Mouse (Mus musculus) forebrain, embryonic 10.5 days (tissue): ENCODE results near the gene Shld1. TPM values are rescaled to one million over a fixed set of nuclear protein-coding genes. Genes with fewer than 3 reads are reported as not detected.

Source experiments
- DNase-seq: peaks from one replicate; pipeline ENCODE4 v3.0.0-alpha.2; 2017; ENCODE audit warnings: low spot score; ENCODE audit errors: extremely low spot score
- H3K27ac ChIP-seq: fragments of 300-500 bp; sonication (generic); 2 replicates; pipeline ENCODE4 v1.5.1; 2016; ENCODE audit warnings: mild to moderate bottlenecking
- H3K27me3 ChIP-seq: fragments of 300-500 bp; sonication (generic); 2 replicates; pipeline ENCODE4 v1.6.1; 2016; ENCODE audit warnings: mild to moderate bottlenecking; ENCODE audit not compliant: poor library complexity, severe bottlenecking
- H3K36me3 ChIP-seq: fragments of 300-500 bp; sonication (generic); replicated peaks from 2 replicates; pipeline ENCODE4 v1.6.1; 2016; ENCODE audit warnings: mild to moderate bottlenecking, moderate library complexity
- H3K4me1 ChIP-seq: fragments of 300-500 bp; sonication (generic); 2 replicates; pipeline ENCODE4 v1.6.1; 2016
- H3K4me3 ChIP-seq: fragments of 300-500 bp; sonication (generic); 2 replicates; pipeline ENCODE4 v1.5.1; 2016; ENCODE audit warnings: mild to moderate bottlenecking, moderate library complexity
- H3K9me3 ChIP-seq: fragments of 300-500 bp; sonication (generic); 2 replicates; pipeline ENCODE4 v1.6.1; 2016; ENCODE audit warnings: mild to moderate bottlenecking, moderate library complexity
- WGBS: fragments of 180-500 bp; shearing (Covaris S2); methylation state at CpG from one replicate; pipeline ENCODE4 v1.1.7; 2016; 5-methylcytosine and 5-hydroxymethylcytosine counted together
- polyA plus RNA-seq: library from polyadenylated mRNA; unstranded; fragments of >200 nt; fragmentation: Nextera tagmentation; extraction: Ambion mirVana; gene quantifications from 2 replicates; pipeline ENCODE4 v1.2.1, GENCODE M21; 2016

Gene Shld1
- polyA plus RNA-seq, 1 experiment from 2014 or later, result 16.0 TPM

- Histone ChIP-seq H3K27me3 (no peaks in the 10 kb centered on the region), H3K27ac (peak overlapping the region; percentile 72), H3K4me1 (peaks cover 17% of the 10 kb centered on the region), H3K36me3 (no peaks in the 10 kb centered on the region), H3K4me3 (no peak overlapping the region), H3K9me3 (no peaks in the 10 kb centered on the region)
- 52% methylated on average over 8 of the region's 8 CpGs for WGBS
- no peak for DNase-seq
Measured at GRCm38 (mm10) chr2:132741862-132742347, 55.2 kb downstream of the Shld1 start.

- Histone ChIP-seq H3K27me3 (no peaks in the 10 kb centered on the region), H3K4me3 (no peak overlapping the region), H3K9me3 (no peaks in the 10 kb centered on the region), H3K27ac (no peak overlapping the region), H3K36me3 (no peaks in the 10 kb centered on the region), H3K4me1 (peaks cover 12% of the 10 kb centered on the region)
- DNase-seq, result no peak
- 89% methylated on average over 5 of the region's 5 CpGs for WGBS
Measured at GRCm38 (mm10) chr2:132744866-132745265, 58.1 kb downstream of the Shld1 start.

- DNase-seq, result no peak
- WGBS, result 91% methylated on average over 3 of the region's 3 CpGs
- Histone ChIP-seq H3K27me3 (no peaks in the 10 kb centered on the region), H3K36me3 (peaks cover 4% of the 10 kb centered on the region; the same call in 1 of the 2 replicates), H3K9me3 (no peaks in the 10 kb centered on the region), H3K4me3 (no peak overlapping the region), H3K4me1 (peaks cover 19% of the 10 kb centered on the region), H3K27ac (no peak overlapping the region)
Measured at GRCm38 (mm10) chr2:132746108-132746507, 59.4 kb downstream of the Shld1 start.

GRCm38 (mm10) chr2:132750726-132751125 lies 64.0 kb downstream of the Shld1 start:
- Histone ChIP-seq H3K4me1 (peaks cover 23% of the 10 kb centered on the region), H3K9me3 (no peaks in the 10 kb centered on the region)

GRCm38 (mm10) chr2:132751141-132752066 lies 64.7 kb downstream of the Shld1 start:
- WGBS, result 62% methylated on average over 15 of the region's 15 CpGs
- peaks cover 4% of the 10 kb centered on the region; the same call in 1 of the 2 replicates for H3K36me3 ChIP-seq
- DNase-seq, result no peak
- H3K27me3 ChIP-seq, result no peaks in the 10 kb centered on the region
- peak overlapping the region; percentile 77 for H3K27ac ChIP-seq
- no peaks in the 10 kb centered on the region for H3K9me3 ChIP-seq
- H3K4me3 ChIP-seq, result no peak overlapping the region
- H3K4me1 ChIP-seq, result peaks cover 23% of the 10 kb centered on the region

More at GRCm38 (mm10) chr2:132750726-132751125, 64.0 kb downstream of the Shld1 start:
- Histone ChIP-seq H3K27ac (peak overlapping the region; percentile 44; the same call in 1 of the 2 replicates), H3K4me3 (no peak overlapping the region), H3K27me3 (no peaks in the 10 kb centered on the region), H3K36me3 (peaks cover 4% of the 10 kb centered on the region; the same call in 1 of the 2 replicates)
- no peak for DNase-seq

- Histone ChIP-seq H3K4me1 (peaks cover 23% of the 10 kb centered on the region), H3K9me3 (no peaks in the 10 kb centered on the region), H3K36me3 (peaks cover 4% of the 10 kb centered on the region; the same call in 1 of the 2 replicates), H3K27me3 (no peaks in the 10 kb centered on the region), H3K27ac (no peak overlapping the region), H3K4me3 (no peak overlapping the region)
- DNase-seq, result no peak
- 83% methylated on average over 2 of the region's 2 CpGs for WGBS
Measured at GRCm38 (mm10) chr2:132752398-132752797, 65.7 kb downstream of the Shld1 start.

GRCm38 (mm10) chr2:132753137-132753536 lies 66.4 kb downstream of the Shld1 start:
- H3K27ac ChIP-seq, result no peak overlapping the region
- H3K9me3 ChIP-seq, result no peaks in the 10 kb centered on the region
- WGBS, result 85% methylated on average over 3 of the region's 3 CpGs
- H3K4me1 ChIP-seq, result peaks cover 23% of the 10 kb centered on the region
- no peak overlapping the region for H3K4me3 ChIP-seq
- no peak for DNase-seq
- H3K27me3 ChIP-seq, result no peaks in the 10 kb centered on the region
- peaks cover 4% of the 10 kb centered on the region; the same call in 1 of the 2 replicates for H3K36me3 ChIP-seq

GRCm38 (mm10) chr2:132757911-132758310 lies 71.2 kb downstream of the Shld1 start:
- H3K27me3 ChIP-seq, result no peaks in the 10 kb centered on the region
- no peak overlapping the region for H3K4me3 ChIP-seq
- no peaks in the 10 kb centered on the region for H3K36me3 ChIP-seq
- DNase-seq, result no peak
- no peaks in the 10 kb centered on the region for H3K9me3 ChIP-seq
- no peak overlapping the region for H3K27ac ChIP-seq
- no peaks in the 10 kb centered on the region for H3K4me1 ChIP-seq
- WGBS, result 71% methylated on average over 5 of the region's 5 CpGs

GRCm38 (mm10) chr2:132770822-132771221 lies 84.1 kb downstream of the Shld1 start:
- no peak for DNase-seq
- Histone ChIP-seq H3K4me1 (no peaks in the 10 kb centered on the region), H3K27me3 (no peaks in the 10 kb centered on the region), H3K36me3 (no peaks in the 10 kb centered on the region), H3K4me3 (no peak overlapping the region), H3K9me3 (no peaks in the 10 kb centered on the region), H3K27ac (no peak overlapping the region)
- 89% methylated on average over 1 of the region's 1 CpGs for WGBS

GRCm38 (mm10) chr2:132780978-132781377 lies 94.2 kb downstream of the Shld1 start, which contains the start of gene Chgb:
TSS of gene Chgb (plus strand) at chr2:132781278.
- peaks cover 18% of the 10 kb centered on the region for H3K4me1 ChIP-seq
- no peaks in the 10 kb centered on the region for H3K9me3 ChIP-seq
- peak within 1 kb of the TSS; percentile 13 for H3K27ac ChIP-seq
- peak within 1 kb of the TSS; percentile 61 for H3K4me3 ChIP-seq
- 6% methylated on average over 4 of the region's 4 CpGs for WGBS
- no peaks in the 10 kb centered on the region for H3K36me3 ChIP-seq
- peaks cover 11% of the 10 kb centered on the region; the same call in 1 of the 2 replicates for H3K27me3 ChIP-seq
- no peak for DNase-seq

- H3K4me3 ChIP-seq, result peak overlapping the region; percentile 61
- WGBS, result 1% methylated on average over 41 of the region's 41 CpGs
- H3K27me3 ChIP-seq, result peaks cover 11% of the 10 kb centered on the region; the same call in 1 of the 2 replicates
- H3K36me3 ChIP-seq, result no peaks in the 10 kb centered on the region
- DNase-seq, result peak; percentile 92
- H3K27ac ChIP-seq, result peak overlapping the region; percentile 13
- H3K9me3 ChIP-seq, result no peaks in the 10 kb centered on the region
- H3K4me1 ChIP-seq, result peaks cover 18% of the 10 kb centered on the region
Measured at GRCm38 (mm10) chr2:132781439-132782068, 94.8 kb downstream of the Shld1 start.

- Histone ChIP-seq H3K4me1 (peaks cover 13% of the 10 kb centered on the region), H3K36me3 (no peaks in the 10 kb centered on the region), H3K9me3 (no peaks in the 10 kb centered on the region), H3K27ac (no peak overlapping the region), H3K27me3 (peaks cover 11% of the 10 kb centered on the region; the same call in 1 of the 2 replicates), H3K4me3 (no peak overlapping the region)
- DNase-seq, result no peak
- 87% methylated on average over 6 of the region's 6 CpGs for WGBS
Measured at GRCm38 (mm10) chr2:132784039-132784438, 97.3 kb downstream of the Shld1 start.
